Mouse (Mus musculus): ENCODE results near the gene Zfp219. TPM values are rescaled to one million over a fixed set of nuclear protein-coding genes. Genes with fewer than 3 reads are reported as not detected.

Gene Zfp219
- total RNA-seq, 2 experiments from 2014 or later: 9.7 to 12.4 TPM

Other genes starting within 250 kb of the Zfp219 start
- not detected for gene Ang4, start 247.1 kb downstream of the Zfp219 start, total RNA-seq (2021)
- gene AY358078, start 220.7 kb downstream of the Zfp219 start, total RNA-seq (2021): not detected
- not detected for gene Ear6, start 167.0 kb downstream of the Zfp219 start, total RNA-seq (2021)
- 10 to 100 TPM; 11.7 to 14.4 TPM for gene Mettl17, start 135.9 kb downstream of the Zfp219 start, total RNA-seq (2021)
- gene Slc39a2, start 127.8 kb downstream of the Zfp219 start, total RNA-seq (2021): under 1 TPM; 0.20 to 0.51 TPM
- 1,000 to 10,000 TPM; 1,350 to 1,506 TPM for gene Ndrg2, start 106.6 kb downstream of the Zfp219 start, total RNA-seq (2021)
- not detected for gene Tppp2, start 102.3 kb downstream of the Zfp219 start, total RNA-seq (2021)
- gene Rnase13, start 98.0 kb downstream of the Zfp219 start, total RNA-seq (2021): not detected
- gene Arhgef40, start 36.0 kb downstream of the Zfp219 start, total RNA-seq (2021): 10 to 100 TPM; 13.9 to 18.5 TPM
- 1 to 10 TPM; 1.3 to 1.5 TPM for gene Tmem253, start 5.1 kb downstream of the Zfp219 start, total RNA-seq (2021)
- gene Olfr221, start 21.7 kb upstream of the Zfp219 start, total RNA-seq (2021): not detected
- 10 to 100 TPM; 71.0 to 74.4 TPM for gene Hnrnpc, start 83.3 kb upstream of the Zfp219 start, total RNA-seq (2021)
- gene Rpgrip1, start 90.0 kb upstream of the Zfp219 start, total RNA-seq (2021): not detected
- gene Supt16, start 176.7 kb upstream of the Zfp219 start, total RNA-seq (2021): 10 to 100 TPM; 10.1 to 13.7 TPM
- 10 to 100 TPM; 26.6 to 30.8 TPM for gene Chd8, start 237.0 kb upstream of the Zfp219 start, total RNA-seq (2021)